Mouse (Mus musculus): ENCODE measurements around the gene Dnaic2. TPM values are rescaled to one million over a fixed set of nuclear protein-coding genes. Genes with fewer than 3 reads are reported as not detected.
A peak's percentile ranks its signal among the peaks of the same experiment; 100 is the strongest.

Gene Dnaic2
- polyA plus RNA-seq, 1 experiment from 2014 or later: 6.3 TPM

- 64% methylated on average over 10 of the region's 10 CpGs for WGBS
- no peaks in the 10 kb centered on the region for H3K27me3 ChIP-seq (ENCODE audit: insufficient read depth, poor library complexity, severe bottlenecking)
- no peaks in the 10 kb centered on the region for H3K9me3 ChIP-seq
- no peak for DNase-seq (ENCODE audit: low spot score)
- peak overlapping the region; percentile 64 for H3K27ac ChIP-seq
- H3K4me3 ChIP-seq: no peak overlapping the region
- peaks cover 56% of the 10 kb centered on the region for H3K4me1 ChIP-seq (replicated peaks)
- H3K36me3 ChIP-seq: peaks cover 17% of the 10 kb centered on the region; the same call in 1 of the 2 replicates
These were observed 39.5 kb upstream of the Dnaic2 start for GRCm38 (mm10) chr11:114687574-114688188.

GRCm38 (mm10) chr11:114688729-114689128, 38.5 kb upstream of the Dnaic2 start:
- Histone ChIP-seq H3K36me3 (peaks cover 17% of the 10 kb centered on the region; the same call in 1 of the 2 replicates), H3K27ac (no peak overlapping the region), H3K9me3 (no peaks in the 10 kb centered on the region), H3K27me3 (ENCODE audit: insufficient read depth, poor library complexity, severe bottlenecking) (no peaks in the 10 kb centered on the region), H3K4me1 (replicated peaks) (peaks cover 57% of the 10 kb centered on the region), H3K4me3 (no peak overlapping the region)
- no peak for DNase-seq (ENCODE audit: low spot score)
- WGBS: 91% methylated on average over 2 of the region's 3 CpGs

GRCm38 (mm10) chr11:114690192-114690591, 37.0 kb upstream of the Dnaic2 start:
- no peak overlapping the region for H3K4me3 ChIP-seq
- H3K27ac ChIP-seq: no peak overlapping the region
- peaks cover 21% of the 10 kb centered on the region; the same call in 1 of the 2 replicates for H3K36me3 ChIP-seq
- WGBS: 96% methylated on average over 15 of the region's 15 CpGs
- H3K4me1 ChIP-seq (replicated peaks): peaks cover 42% of the 10 kb centered on the region
- H3K9me3 ChIP-seq: no peaks in the 10 kb centered on the region
- no peak for DNase-seq (ENCODE audit: low spot score)
- no peaks in the 10 kb centered on the region for H3K27me3 ChIP-seq (ENCODE audit: insufficient read depth, poor library complexity, severe bottlenecking)

- no peak for DNase-seq (ENCODE audit: low spot score)
- H3K9me3 ChIP-seq: no peaks in the 10 kb centered on the region
- no peak overlapping the region for H3K27ac ChIP-seq
- H3K4me3 ChIP-seq: no peak overlapping the region
- peaks cover 30% of the 10 kb centered on the region for H3K4me1 ChIP-seq (replicated peaks)
- H3K36me3 ChIP-seq: peaks cover 19% of the 10 kb centered on the region
- 60% methylated on average over 6 of the region's 6 CpGs for WGBS
- H3K27me3 ChIP-seq (ENCODE audit: insufficient read depth, poor library complexity, severe bottlenecking): no peaks in the 10 kb centered on the region
These were observed 35.6 kb upstream of the Dnaic2 start for GRCm38 (mm10) chr11:114691454-114692182.

- no peaks in the 10 kb centered on the region for H3K27me3 ChIP-seq (ENCODE audit: insufficient read depth, poor library complexity, severe bottlenecking)
- H3K4me1 ChIP-seq (replicated peaks): peaks cover 25% of the 10 kb centered on the region
- H3K9me3 ChIP-seq: no peaks in the 10 kb centered on the region
- no peak for DNase-seq (ENCODE audit: low spot score)
- peaks cover 23% of the 10 kb centered on the region for H3K36me3 ChIP-seq
- 40% methylated on average over 7 of the region's 7 CpGs for WGBS
- H3K4me3 ChIP-seq: no peak overlapping the region
- H3K27ac ChIP-seq: no peak overlapping the region; the same call in 1 of the 2 replicates
These were observed 34.6 kb upstream of the Dnaic2 start for GRCm38 (mm10) chr11:114692601-114693000.

- Histone ChIP-seq H3K36me3 (peaks cover 23% of the 10 kb centered on the region), H3K4me3 (no peak overlapping the region), H3K4me1 (replicated peaks) (peaks cover 20% of the 10 kb centered on the region), H3K9me3 (no peaks in the 10 kb centered on the region), H3K27me3 (ENCODE audit: insufficient read depth, poor library complexity, severe bottlenecking) (no peaks in the 10 kb centered on the region), H3K27ac (no peak overlapping the region)
- 85% methylated on average over 6 of the region's 6 CpGs for WGBS
- DNase-seq (ENCODE audit: low spot score): no peak
These were observed 33.8 kb upstream of the Dnaic2 start for GRCm38 (mm10) chr11:114693456-114693855.

GRCm38 (mm10) chr11:114694451-114694850, 32.8 kb upstream of the Dnaic2 start:
- Histone ChIP-seq H3K9me3 (no peaks in the 10 kb centered on the region), H3K4me1 (replicated peaks) (peaks cover 20% of the 10 kb centered on the region), H3K27ac (no peak overlapping the region), H3K27me3 (ENCODE audit: insufficient read depth, poor library complexity, severe bottlenecking) (no peaks in the 10 kb centered on the region), H3K36me3 (peaks cover 27% of the 10 kb centered on the region), H3K4me3 (no peak overlapping the region)
- WGBS: 84% methylated on average over 2 of the region's 2 CpGs
- no peak for DNase-seq (ENCODE audit: low spot score)

GRCm38 (mm10) chr11:114698496-114698895, 28.7 kb upstream of the Dnaic2 start:
- Histone ChIP-seq H3K27me3 (ENCODE audit: insufficient read depth, poor library complexity, severe bottlenecking) (no peaks in the 10 kb centered on the region), H3K27ac (no peak overlapping the region), H3K9me3 (no peaks in the 10 kb centered on the region), H3K36me3 (peaks cover 19% of the 10 kb centered on the region), H3K4me3 (no peak overlapping the region), H3K4me1 (replicated peaks) (peaks cover under 1% of the 10 kb centered on the region)
- no peak for DNase-seq (ENCODE audit: low spot score)
- 92% methylated on average over 7 of the region's 7 CpGs for WGBS

GRCm38 (mm10) chr11:114699511-114699910, 27.7 kb upstream of the Dnaic2 start:
- no peak overlapping the region for H3K4me3 ChIP-seq
- no peak for DNase-seq (ENCODE audit: low spot score)
- WGBS: 89% methylated on average over 12 of the region's 12 CpGs
- H3K9me3 ChIP-seq: no peaks in the 10 kb centered on the region
- no peaks in the 10 kb centered on the region for H3K27me3 ChIP-seq (ENCODE audit: insufficient read depth, poor library complexity, severe bottlenecking)
- H3K36me3 ChIP-seq: peaks cover 19% of the 10 kb centered on the region
- peaks cover 11% of the 10 kb centered on the region for H3K4me1 ChIP-seq (replicated peaks)
- H3K27ac ChIP-seq: no peak overlapping the region

GRCm38 (mm10) chr11:114702311-114702995, 24.8 kb upstream of the Dnaic2 start:
- no peak for DNase-seq (ENCODE audit: low spot score)
- no peak overlapping the region for H3K27ac ChIP-seq
- no peak overlapping the region for H3K4me3 ChIP-seq
- no peaks in the 10 kb centered on the region for H3K9me3 ChIP-seq
- 93% methylated on average over 15 of the region's 15 CpGs for WGBS
- no peaks in the 10 kb centered on the region for H3K27me3 ChIP-seq (ENCODE audit: insufficient read depth, poor library complexity, severe bottlenecking)
- H3K4me1 ChIP-seq (replicated peaks): peaks cover 16% of the 10 kb centered on the region
- peaks cover 8% of the 10 kb centered on the region; the same call in 1 of the 2 replicates for H3K36me3 ChIP-seq

- Histone ChIP-seq H3K4me1 (replicated peaks) (peaks cover 16% of the 10 kb centered on the region), H3K27me3 (ENCODE audit: insufficient read depth, poor library complexity, severe bottlenecking) (no peaks in the 10 kb centered on the region), H3K27ac (no peak overlapping the region), H3K4me3 (no peak overlapping the region), H3K36me3 (peaks cover 11% of the 10 kb centered on the region), H3K9me3 (no peaks in the 10 kb centered on the region)
- 90% methylated on average over 6 of the region's 6 CpGs for WGBS
- no peak for DNase-seq (ENCODE audit: low spot score)
These were observed 24.2 kb upstream of the Dnaic2 start for GRCm38 (mm10) chr11:114702996-114703361.

GRCm38 (mm10) chr11:114704071-114704913, 22.9 kb upstream of the Dnaic2 start:
- H3K9me3 ChIP-seq: no peaks in the 10 kb centered on the region
- WGBS: 46% methylated on average over 22 of the region's 22 CpGs
- H3K4me3 ChIP-seq: no peak overlapping the region
- no peak for DNase-seq (ENCODE audit: low spot score)
- no peaks in the 10 kb centered on the region for H3K27me3 ChIP-seq (ENCODE audit: insufficient read depth, poor library complexity, severe bottlenecking)
- peak overlapping the region; percentile 75 for H3K27ac ChIP-seq
- peaks cover 21% of the 10 kb centered on the region for H3K36me3 ChIP-seq
- peaks cover 16% of the 10 kb centered on the region for H3K4me1 ChIP-seq (replicated peaks)

Data from hindbrain, embryonic 10.5 days (tissue).